Mouse (Mus musculus): ENCODE measurements around the gene Wdr35.
A peak's percentile ranks its signal among the peaks of the same experiment; 100 is the strongest.

GRCm38 (mm10) chr12:9023031-9023430, 49.3 kb downstream of the Wdr35 start:
- no peak for TF ChIP-seq POLR2A (IDR thresholded peaks at IDR 0.05; ENCODE audit: borderline replicate concordance, control insufficient read depth, low read depth, low read length)
- 0 out of 2 replicates have a peak, but pooled peaks have one; percentile 4 for TF ChIP-seq CTCF (IDR thresholded peaks at IDR 0.05; ENCODE audit: control insufficient read depth, insufficient read depth, low read length)
